Mouse (Mus musculus): ENCODE measurements around the gene Tshz2. TPM values are rescaled to one million over a fixed set of nuclear protein-coding genes. Genes with fewer than 3 reads are reported as not detected.
A peak's percentile ranks its signal among the peaks of the same experiment; 100 is the strongest.

Tshz2 gene
- total RNA-seq, 2 experiments from 2014 or later, result 37.8 to 50.7 TPM

- DNase-seq (ENCODE audit: low spot score in 2 of 2), result no peak
Measured at GRCm38 (mm10) chr2:169792706-169793105, 159.9 kb downstream of the Tshz2 start.

GRCm38 (mm10) chr2:169802241-169802640 is 169.4 kb downstream of the Tshz2 start:
- no peak for DNase-seq (ENCODE audit: low spot score in 2 of 2)

GRCm38 (mm10) chr2:169804380-169804779 is 171.6 kb downstream of the Tshz2 start:
- no peak for DNase-seq (ENCODE audit: low spot score in 2 of 2)

- no peak for DNase-seq (ENCODE audit: low spot score in 2 of 2)
Measured at GRCm38 (mm10) chr2:169805545-169805944, 172.7 kb downstream of the Tshz2 start.

- DNase-seq (ENCODE audit: low spot score in 2 of 2), result no peak
Measured at GRCm38 (mm10) chr2:169811589-169811988, 178.8 kb downstream of the Tshz2 start.

GRCm38 (mm10) chr2:169812055-169812454 is 179.2 kb downstream of the Tshz2 start:
- DNase-seq (ENCODE audit: low spot score in 2 of 2), result no peak

GRCm38 (mm10) chr2:169812940-169813339 is 180.1 kb downstream of the Tshz2 start:
- DNase-seq (ENCODE audit: low spot score in 2 of 2), result no peak

GRCm38 (mm10) chr2:169814351-169814750 is 181.5 kb downstream of the Tshz2 start:
- DNase-seq (ENCODE audit: low spot score in 2 of 2), result no peak

- DNase-seq (ENCODE audit: low spot score in 2 of 2), result no peak
Measured at GRCm38 (mm10) chr2:169814757-169815156, 181.9 kb downstream of the Tshz2 start.

GRCm38 (mm10) chr2:169821021-169821441 is 188.2 kb downstream of the Tshz2 start:
- peak; percentile 22 to 36 for DNase-seq (ENCODE audit: low spot score in 2 of 2)

GRCm38 (mm10) chr2:169825908-169826307 is 193.1 kb downstream of the Tshz2 start:
- no peak for DNase-seq (ENCODE audit: low spot score in 2 of 2)

- DNase-seq (ENCODE audit: low spot score in 2 of 2), result no peak
Measured at GRCm38 (mm10) chr2:169826316-169826715, 193.5 kb downstream of the Tshz2 start.

GRCm38 (mm10) chr2:169826833-169827232 is 194.0 kb downstream of the Tshz2 start:
- no peak for DNase-seq (ENCODE audit: low spot score in 2 of 2)

- DNase-seq (ENCODE audit: low spot score in 2 of 2), result no peak
Measured at GRCm38 (mm10) chr2:169832184-169832583, 199.4 kb downstream of the Tshz2 start.

GRCm38 (mm10) chr2:169833638-169834037 is 200.8 kb downstream of the Tshz2 start:
- no peak for DNase-seq (ENCODE audit: low spot score in 2 of 2)

GRCm38 (mm10) chr2:169834602-169835001 is 201.8 kb downstream of the Tshz2 start:
- no peak for DNase-seq (ENCODE audit: low spot score in 2 of 2)

GRCm38 (mm10) chr2:169837031-169837605 is 204.3 kb downstream of the Tshz2 start:
- DNase-seq (ENCODE audit: low spot score in 2 of 2), result no peak

- no peak for DNase-seq (ENCODE audit: low spot score in 2 of 2)
Measured at GRCm38 (mm10) chr2:169838521-169838920, 205.7 kb downstream of the Tshz2 start.

GRCm38 (mm10) chr2:169841442-169841841 is 208.6 kb downstream of the Tshz2 start:
- DNase-seq (ENCODE audit: low spot score in 2 of 2), result no peak

GRCm38 (mm10) chr2:169842494-169842893 is 209.7 kb downstream of the Tshz2 start:
- no peak for DNase-seq (ENCODE audit: low spot score in 2 of 2)

GRCm38 (mm10) chr2:169843553-169843952 is 210.7 kb downstream of the Tshz2 start:
- no peak for DNase-seq (ENCODE audit: low spot score in 2 of 2)

- DNase-seq (ENCODE audit: low spot score in 2 of 2), result peak; percentile 54 to 57
Measured at GRCm38 (mm10) chr2:169849077-169849476, 216.3 kb downstream of the Tshz2 start.

- DNase-seq (ENCODE audit: low spot score in 2 of 2), result no peak
Measured at GRCm38 (mm10) chr2:169849541-169849940, 216.7 kb downstream of the Tshz2 start.

Measured in adrenal gland, adult 18-20 months (tissue).